Mouse (Mus musculus) left cerebral cortex, postnatal 25 days (tissue): ENCODE measurements around the gene Wdr60. TPM values are rescaled to one million over a fixed set of nuclear protein-coding genes. Genes with fewer than 3 reads are reported as not detected.

Experiments used
- DNase-seq, 2 experiments: peaks; one replicate each; pipeline ENCODE4 v3.0.0; 2022; ENCODE audit warnings: low spot score in 2 of 2, mixed read lengths in 1 of 2
- intact Hi-C: fragments of 180-260 bp; cut with DNase I; formaldehyde crosslinking; loops from one replicate; pipeline ENCODE4 v1.15.1; 2025
- microRNA-seq, 2 experiments: library from miRNA; unstranded; fragments of <30 nt; microRNA quantifications; one replicate each; pipeline ENCODE4 v1.2.0; 2022
- total RNA-seq, 2 experiments: library from RNA; stranded (reverse); gene quantifications; 2 replicates each; pipeline ENCODE4 v1.2.3; 2021

Gene Wdr60
- total RNA-seq, 2 experiments from 2014 or later: 15.3 to 20.4 TPM

GRCm38 (mm10) chr12:116202176-116202981, 60.4 kb downstream of the Wdr60 start:
- peak; percentile 70 to 75 for DNase-seq
- intact Hi-C loops: loop anchor here (1.0 to 5.0 kb wide), 2 partner anchors 60 to 131 kb away; no protein-coding TSS in a partner anchor

GRCm38 (mm10) chr12:116198791-116199190, 64.0 kb downstream of the Wdr60 start:
- intact Hi-C loops: no loop called here
- DNase-seq: no peak

GRCm38 (mm10) chr12:116196221-116196620, 66.6 kb downstream of the Wdr60 start:
- no peak for DNase-seq
- intact Hi-C loops: no loop called here

GRCm38 (mm10) chr12:116194641-116195040, 68.2 kb downstream of the Wdr60 start:
- intact Hi-C loops: no loop called here
- DNase-seq: no peak

GRCm38 (mm10) chr12:116193952-116194351, 68.9 kb downstream of the Wdr60 start:
- DNase-seq: no peak
- intact Hi-C loops: no loop called here

GRCm38 (mm10) chr12:116183212-116183935, 79.4 kb downstream of the Wdr60 start:
- no peak for DNase-seq
- intact Hi-C loops: no loop called here

- intact Hi-C loops: no loop called here
- DNase-seq: no peak
These were observed 80.4 kb downstream of the Wdr60 start for GRCm38 (mm10) chr12:116182376-116182775.

- intact Hi-C loops: no loop called here
- no peak for DNase-seq
These were observed 81.3 kb downstream of the Wdr60 start for GRCm38 (mm10) chr12:116181436-116182050.

GRCm38 (mm10) chr12:116176930-116177329, 85.9 kb downstream of the Wdr60 start:
- intact Hi-C loops: no loop called here
- DNase-seq: no peak

GRCm38 (mm10) chr12:116169666-116170065, 93.2 kb downstream of the Wdr60 start:
- intact Hi-C loops: no loop called here
- DNase-seq: no peak

GRCm38 (mm10) chr12:116165368-116165767, 97.5 kb downstream of the Wdr60 start:
- intact Hi-C loops: no loop called here
- DNase-seq: no peak

GRCm38 (mm10) chr12:116159695-116160094, 103.1 kb downstream of the Wdr60 start:
- intact Hi-C loops: no loop called here
- no peak for DNase-seq

GRCm38 (mm10) chr12:116159223-116159622, 103.6 kb downstream of the Wdr60 start:
- DNase-seq: no peak

GRCm38 (mm10) chr12:116156792-116157532, 105.9 kb downstream of the Wdr60 start:
- DNase-seq: peak in 1 of 2 experiments; percentile 10
- intact Hi-C loops: no loop called here

More at GRCm38 (mm10) chr12:116159223-116159622, 103.6 kb downstream of the Wdr60 start:
- intact Hi-C loops: no loop called here

Small RNAs within 50 kb of the gene (microRNA-seq; reads per million reads assigned to microRNA genes)
- 0 reads per million in 2 experiments for gene Gm23190

Other genes with a start within 250 kb of the Wdr60 start
- 10 to 100 TPM; 30.6 to 34.9 TPM for gene Zfp386, start 215.3 kb downstream of the Wdr60 start, total RNA-seq
- gene Vipr2, start 185.3 kb downstream of the Wdr60 start, total RNA-seq: under 1 TPM; 0.71 to 0.80 TPM
- gene Gm11027, start 12.4 kb upstream of the Wdr60 start, total RNA-seq: not detected
- gene Esyt2, start 18.2 kb upstream of the Wdr60 start, total RNA-seq: 10 to 100 TPM; 56.2 to 60.2 TPM
- 1 to 10 TPM; 5.6 to 5.7 TPM for gene Ncapg2, start 142.4 kb upstream of the Wdr60 start, total RNA-seq
- gene Ptprn2, start 222.7 kb upstream of the Wdr60 start, total RNA-seq: 100 to 1,000 TPM; 356 to 377 TPM